Mouse (Mus musculus): Measurements from ENCODE around the gene Cldn7.

DNA sequence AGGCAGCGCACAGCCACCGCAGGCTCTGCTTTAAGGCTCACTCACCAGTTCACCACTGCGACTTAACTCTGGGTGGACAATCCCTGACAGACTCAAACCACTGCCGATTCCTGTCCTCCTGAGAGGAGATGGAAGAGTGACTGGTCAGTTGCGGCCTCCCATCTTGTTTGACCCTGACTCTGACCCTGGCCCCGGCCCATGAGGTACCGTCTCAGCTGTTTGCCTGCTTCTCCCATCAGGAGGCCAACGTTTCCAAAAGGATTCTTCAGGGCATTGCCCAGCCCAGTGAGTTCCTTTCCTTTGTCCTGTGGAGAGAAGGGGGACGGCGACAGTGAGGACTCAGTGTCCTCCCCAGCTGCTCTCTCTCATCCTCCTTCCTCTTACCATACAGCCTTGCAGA is 46.4 kb downstream of the Cldn7 start:
- TF ChIP-seq CTCF (conservative IDR thresholded peaks at IDR 0.05; ENCODE audit: low read length) (no peak), NANOG (IDR thresholded peaks at IDR 0.05; ENCODE audit: borderline replicate concordance, low read length) (no peak)
